Mouse (Mus musculus): ENCODE data around the gene Inhbe.
"Not testable (repeated sequence)": the region's sequence is repeated elsewhere in the genome, so short reads cannot be mapped to it uniquely, and the experiment has no call there.

Inhbe gene

DNA sequence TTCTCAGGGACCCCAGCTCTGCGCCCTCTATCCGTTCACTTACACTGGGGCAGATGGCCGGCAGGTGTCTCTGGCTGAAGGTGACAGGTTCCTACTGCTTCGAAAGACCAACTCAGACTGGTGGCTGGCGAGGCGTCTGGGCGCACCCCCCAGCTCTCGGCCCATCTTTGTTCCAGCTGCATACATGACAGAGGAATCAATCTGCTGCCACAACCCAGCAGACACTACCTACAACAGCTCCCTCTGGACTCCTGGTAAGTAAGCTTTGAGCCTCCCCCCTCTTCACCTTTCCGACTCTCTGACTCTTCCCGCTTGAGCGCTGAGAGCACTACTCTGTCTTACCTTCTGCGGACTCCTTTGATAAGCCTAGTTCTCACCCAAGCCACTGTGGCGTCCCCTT is 32.0 kb downstream of the Inhbe start:
- DNase-seq, result peak; percentile 59

DNA sequence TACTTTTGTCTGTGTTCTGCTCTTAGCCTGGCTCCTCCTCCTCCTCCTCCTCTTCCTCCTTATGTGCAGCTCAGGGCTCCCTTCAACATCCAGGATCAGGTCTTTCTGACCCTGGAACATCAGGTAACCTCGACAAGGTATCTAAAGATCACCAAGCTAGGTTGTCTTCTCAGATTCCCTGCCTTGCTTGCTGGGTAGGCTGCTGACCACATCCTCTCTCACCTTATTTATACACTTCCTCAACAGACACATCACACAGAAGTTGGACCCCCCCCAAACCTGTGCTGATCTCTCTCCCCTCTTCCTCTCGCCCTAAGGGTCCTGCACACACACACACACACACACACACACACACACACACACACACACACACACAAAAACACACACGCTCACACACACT is 32.6 kb downstream of the Inhbe start, which contains the start of gene Arhgap9:
Arhgap9 (plus strand) TSS at position 344 of the 400 bp plus-strand sequence.
- DNase-seq, result peak; percentile 57

DNA sequence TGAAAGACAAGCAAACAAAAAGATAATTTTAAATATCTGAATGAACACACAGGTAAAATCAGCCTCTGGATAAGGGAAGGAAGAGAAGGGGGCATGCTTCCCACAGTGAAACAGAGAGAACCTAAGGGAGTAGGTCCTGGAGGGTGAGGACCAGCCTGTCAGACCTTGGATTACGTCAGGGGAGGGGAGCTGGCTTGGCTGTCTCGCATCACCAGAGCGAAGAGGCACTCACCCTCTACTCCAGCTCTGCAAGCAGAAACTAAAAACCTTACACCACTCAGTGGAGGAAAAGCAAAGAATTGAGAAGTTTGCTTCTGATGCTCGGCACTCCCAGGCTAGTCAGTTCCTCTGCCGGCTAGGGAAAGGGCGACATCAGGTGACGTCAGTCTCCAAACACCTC is 34.2 kb downstream of the Inhbe start:
- no peak for DNase-seq

DNA sequence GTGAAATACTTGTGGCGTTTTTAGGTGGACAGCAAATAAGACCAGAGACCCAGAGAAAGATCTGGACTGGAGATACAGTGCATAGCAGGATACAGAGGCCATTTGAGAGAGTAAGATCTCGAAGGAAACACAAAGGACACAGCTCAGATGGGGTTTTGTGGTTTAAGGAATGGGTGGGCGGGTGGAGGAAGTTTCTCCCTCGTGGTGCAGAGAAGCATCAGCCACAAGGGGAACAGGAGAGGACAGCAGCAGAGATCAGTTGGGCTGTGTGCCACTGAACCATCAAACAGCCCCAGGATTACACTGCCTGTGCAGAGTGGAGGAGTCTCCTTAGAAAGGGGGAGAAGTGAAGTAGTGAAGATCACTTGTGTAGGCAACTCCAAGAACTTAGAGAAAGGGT is 36.2 kb downstream of the Inhbe start:
- DNase-seq, result no peak

DNA sequence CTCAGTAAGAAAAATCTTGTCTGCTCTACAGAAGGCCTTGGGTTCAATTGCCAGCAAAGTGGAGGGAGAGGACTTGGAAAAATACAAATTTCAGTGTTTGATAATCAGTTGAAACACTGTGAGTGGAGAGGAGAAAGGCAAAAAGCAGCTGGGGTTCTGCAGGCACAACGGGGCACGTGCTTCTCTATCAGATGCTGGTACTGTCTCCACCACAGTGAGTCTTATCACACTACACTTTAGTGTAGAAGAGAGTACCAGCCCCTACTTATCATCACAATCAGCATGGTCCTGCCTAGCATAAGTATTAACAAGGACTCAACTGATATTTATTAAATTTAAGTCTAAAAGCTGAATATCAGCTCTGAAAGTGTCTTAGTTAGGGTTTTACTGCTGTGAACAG is 36.9 kb downstream of the Inhbe start:
- no peak for DNase-seq

DNA sequence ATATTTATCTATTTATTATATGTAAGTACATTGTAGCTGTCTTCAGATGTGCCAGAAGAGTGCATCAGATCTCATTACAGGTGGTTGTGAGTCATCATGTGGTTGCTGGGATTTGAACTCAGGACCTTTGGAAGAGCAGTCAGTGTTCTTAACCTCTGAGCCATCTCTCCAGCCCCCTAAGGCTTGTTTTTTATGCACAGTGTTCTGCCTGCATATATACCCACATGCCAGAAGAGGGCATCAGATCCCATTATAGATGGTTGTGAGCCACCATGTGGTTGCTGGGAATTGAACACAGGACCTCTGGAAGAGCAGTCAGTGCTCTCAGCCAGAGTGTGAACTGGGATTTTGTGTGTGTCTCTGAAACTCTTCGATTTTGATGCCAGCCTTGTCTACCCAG is 39.3 kb downstream of the Inhbe start:
- not testable (repeated sequence) for DNase-seq

DNA sequence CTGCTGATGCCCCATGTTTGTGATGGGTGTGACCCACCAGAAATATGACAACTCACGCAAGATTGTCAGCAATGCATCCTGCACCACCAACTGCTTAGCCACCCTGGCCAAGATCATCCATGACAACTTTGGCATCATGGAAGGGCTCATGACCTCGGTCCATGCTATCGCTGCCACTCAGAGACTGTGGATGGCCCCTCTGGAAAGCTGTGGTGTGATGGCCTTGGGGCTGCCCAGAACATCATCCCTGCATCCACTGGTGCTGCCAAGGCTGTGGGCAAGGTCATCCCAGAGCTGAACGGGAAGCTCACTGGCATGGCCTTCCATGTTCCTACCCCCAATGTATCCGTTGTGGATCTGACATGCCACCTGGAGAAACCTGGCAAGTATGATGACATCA is 40.7 kb downstream of the Inhbe start:
- not testable (repeated sequence) for DNase-seq

DNA sequence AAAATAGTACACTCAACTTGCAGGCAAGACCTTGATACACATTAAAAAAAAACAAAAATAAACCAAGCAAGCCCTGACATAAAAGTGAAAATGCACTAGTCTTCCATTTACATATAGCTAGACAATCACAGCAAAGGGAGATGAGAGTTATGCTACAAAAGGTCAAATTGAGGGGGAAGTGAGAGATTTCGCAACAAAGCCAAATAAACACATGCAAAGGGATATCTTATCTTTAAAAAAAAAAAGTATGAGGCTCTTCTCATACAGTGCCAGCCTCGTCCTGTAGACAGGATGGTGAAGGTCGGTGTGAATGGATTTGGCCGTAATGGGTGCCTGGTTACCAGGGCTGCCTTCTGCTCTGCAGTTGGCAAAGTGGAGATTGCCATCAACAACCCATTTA is 41.4 kb downstream of the Inhbe start:
- DNase-seq, result no peak

DNA sequence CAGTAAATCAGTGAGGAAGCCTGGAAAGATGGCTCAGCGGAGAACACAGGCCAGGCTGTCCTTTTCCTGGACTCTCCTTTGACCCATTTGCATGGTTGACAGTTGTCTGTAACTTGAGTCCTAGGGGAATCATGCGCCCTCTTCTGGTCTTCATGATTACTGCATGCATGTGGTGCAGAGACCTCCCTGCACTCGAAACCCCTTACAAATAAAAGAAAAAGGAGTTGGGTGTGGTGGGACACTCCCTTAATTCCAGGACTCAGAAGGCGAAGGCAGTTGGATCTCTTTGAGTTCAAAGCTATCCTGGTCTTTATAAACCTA is 41.9 kb downstream of the Inhbe start:
- peak; percentile 90 for DNase-seq

DNA sequence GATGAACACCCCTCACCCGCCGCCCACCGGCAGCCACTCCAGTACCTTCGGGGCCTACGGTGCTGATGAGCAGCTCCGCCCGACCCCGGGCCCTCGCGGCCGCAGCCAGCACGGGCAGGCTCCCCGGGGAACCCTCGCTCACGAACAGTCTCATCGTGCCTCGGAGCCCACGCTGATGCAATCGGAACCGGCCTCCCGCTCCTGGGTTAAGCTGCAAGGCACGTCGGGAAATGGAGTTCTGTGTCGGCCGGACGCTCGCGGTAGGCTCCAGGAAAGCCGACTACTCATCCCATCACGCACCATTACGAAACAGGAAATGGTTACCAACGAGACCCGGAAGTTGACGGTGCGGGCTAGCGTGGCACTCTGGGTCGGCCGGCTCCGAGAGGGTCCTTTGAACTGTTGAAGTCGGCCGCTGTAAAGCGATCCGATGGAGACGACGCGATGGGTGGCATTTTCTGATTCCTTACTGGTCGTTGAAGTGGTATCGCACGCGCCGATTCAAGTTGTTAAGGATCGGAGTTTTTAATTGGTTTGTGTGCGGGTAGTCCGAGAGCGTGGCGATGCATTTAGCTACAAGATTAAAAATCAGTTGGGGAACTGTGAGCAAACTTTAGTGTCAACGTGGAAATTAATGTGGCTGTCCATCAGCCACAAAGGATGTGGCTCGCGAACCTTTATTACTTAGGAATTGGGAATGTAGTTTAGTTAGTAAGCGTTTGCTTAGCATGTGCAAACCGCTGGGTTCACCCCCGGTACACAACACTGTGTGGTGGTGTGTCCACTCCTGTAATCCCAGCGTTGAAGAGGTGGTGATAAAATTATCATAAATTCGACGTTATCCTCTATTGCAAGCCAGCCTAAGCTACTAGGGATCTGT is 42.5 kb downstream of the Inhbe start, which contains the start of gene Mars:
Mars (minus strand) TSS at position 311 of the 880 bp plus-strand sequence.
- peak; percentile 89 for DNase-seq

DNA sequence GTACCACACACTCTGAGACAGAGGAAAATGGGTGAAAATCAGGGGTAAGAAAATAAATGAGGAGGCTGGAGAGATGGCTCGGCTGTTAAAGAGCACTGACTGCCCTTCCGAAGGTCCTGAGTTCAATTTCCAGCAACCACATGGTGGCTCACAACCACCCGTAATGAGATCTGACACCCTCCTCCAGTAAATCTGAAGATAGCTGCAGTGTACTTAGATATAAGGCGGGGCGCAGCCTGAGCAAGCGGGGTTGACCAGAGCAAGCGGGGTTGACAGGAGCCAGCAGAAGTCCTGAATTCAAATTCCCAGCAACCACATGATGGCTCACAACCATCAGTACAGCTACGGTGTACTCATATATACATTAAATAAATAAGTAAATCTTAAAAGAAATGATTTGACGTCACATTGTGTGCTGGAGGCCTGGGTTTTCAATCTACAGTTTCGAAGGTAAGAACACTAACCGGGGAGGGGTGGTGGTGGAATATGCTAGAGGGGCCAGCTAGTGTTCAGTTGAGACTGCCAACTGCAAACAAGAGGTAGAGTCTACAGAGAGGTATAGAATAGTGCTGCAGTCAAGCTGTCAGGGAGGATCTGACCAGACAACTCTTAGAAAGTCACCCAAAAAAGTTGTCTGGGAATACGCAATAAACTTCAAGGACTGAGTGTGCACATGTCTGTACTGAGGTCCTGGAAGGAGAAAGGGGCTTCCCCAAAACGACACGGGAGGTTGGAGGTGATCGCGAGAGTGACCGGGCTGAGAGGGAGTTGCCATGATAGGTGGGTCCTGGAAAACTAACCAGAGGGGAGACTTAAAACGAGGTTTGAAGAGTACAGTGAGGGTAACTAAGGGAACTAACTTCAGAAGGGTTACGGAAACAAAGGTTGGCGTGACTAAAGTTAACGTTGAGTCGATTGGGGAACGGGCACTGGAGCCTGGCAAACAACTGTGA is 43.4 kb downstream of the Inhbe start:
- no peak for DNase-seq

DNA sequence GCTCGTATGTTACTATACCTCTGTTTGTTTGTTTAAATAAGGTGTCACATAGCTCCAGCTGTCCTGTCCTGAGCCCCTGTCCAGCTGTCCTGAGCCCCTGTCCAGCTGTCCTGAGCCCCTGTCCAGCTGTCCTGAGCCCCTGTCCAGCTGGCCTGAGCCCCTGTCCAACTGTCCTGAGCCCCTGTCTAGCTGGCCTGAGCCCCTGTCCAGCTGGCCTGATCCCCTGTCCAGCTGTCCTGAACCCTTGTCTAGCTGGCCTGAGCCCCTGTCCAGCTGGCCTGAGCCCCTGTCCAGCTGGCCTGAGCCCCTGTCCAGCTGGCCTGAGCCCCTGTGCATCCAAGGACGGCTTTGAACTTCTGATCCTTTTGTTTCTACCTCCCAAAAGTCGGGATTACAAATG is 45.0 kb downstream of the Inhbe start:
- not testable (repeated sequence) for DNase-seq

DNA sequence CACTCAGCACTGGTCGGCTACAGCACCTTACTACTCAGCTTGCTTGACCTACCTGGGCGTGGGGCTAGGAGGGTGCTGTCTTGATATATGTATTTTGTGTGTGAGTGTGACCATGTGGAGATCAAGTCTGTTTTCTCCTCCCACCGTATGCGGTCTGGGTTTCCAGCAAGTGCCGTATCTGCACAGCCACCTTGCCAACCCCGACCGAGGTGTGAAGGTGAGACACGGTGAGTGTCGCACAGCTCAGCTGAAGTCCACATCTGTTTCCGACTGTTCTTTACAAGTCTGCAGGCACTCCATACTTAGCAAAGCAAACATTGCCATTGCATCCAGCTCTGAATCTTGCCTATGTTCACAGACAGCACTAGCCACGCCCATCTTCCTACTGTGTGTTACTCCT is 51.1 kb downstream of the Inhbe start:
- no peak for DNase-seq

DNA sequence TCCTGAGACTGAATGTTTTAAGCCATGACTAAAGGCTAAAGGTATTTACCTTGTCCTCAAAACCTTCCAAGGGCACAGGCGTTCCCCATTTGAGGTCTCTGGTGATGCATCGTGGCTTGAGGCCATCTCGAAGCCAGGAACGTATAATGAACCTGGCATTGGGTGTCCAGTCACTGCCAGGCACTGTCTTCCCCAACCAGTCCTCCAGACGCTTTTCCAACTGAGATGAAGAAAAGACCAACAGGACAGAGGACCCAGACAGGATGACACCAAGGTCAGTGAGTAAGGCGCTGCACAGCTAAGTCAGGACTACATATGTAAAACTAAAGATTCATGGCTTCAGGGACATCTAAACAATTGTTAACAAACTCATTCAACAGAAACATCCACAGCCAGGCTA is 53.9 kb downstream of the Inhbe start:
- no peak for DNase-seq

All from thymus, postnatal 4 days (tissue).